Mouse (Mus musculus) midbrain, embryonic 16.5 days (tissue): ENCODE measurements around the gene Fhit. TPM values are rescaled to one million over a fixed set of nuclear protein-coding genes. Genes with fewer than 3 reads are reported as not detected.

Experiments used
- ATAC-seq: fragments of 200-750 bp; cut with Nextera tagmentation; 2 replicates; pipeline ENCODE4 v1.8.0; 2017; ENCODE audit warnings: moderate TSS enrichment
- H3K27ac ChIP-seq: fragments of 300-500 bp; sonication (generic); 2 replicates; pipeline ENCODE4 v1.5.1; 2014; ENCODE audit warnings: mild to moderate bottlenecking, low read length, mixed read lengths
- H3K27me3 ChIP-seq: fragments of 300-500 bp; sonication (generic); 2 replicates; pipeline ENCODE4 v1.6.1; 2014; ENCODE audit warnings: low read depth, low read length, mixed read lengths; ENCODE audit not compliant: control insufficient read depth, insufficient read depth
- H3K36me3 ChIP-seq: fragments of 300-500 bp; sonication (generic); 2 replicates; pipeline ENCODE4 v1.6.1; 2014; ENCODE audit warnings: mild to moderate bottlenecking, low read length, moderate library complexity, mixed read lengths; ENCODE audit not compliant: control insufficient read depth, insufficient read depth
- H3K4me1 ChIP-seq: fragments of 300-500 bp; sonication (generic); 2 replicates; pipeline ENCODE4 v1.6.1; 2014; ENCODE audit warnings: mild to moderate bottlenecking, low read length, mixed read lengths; ENCODE audit not compliant: control insufficient read depth, insufficient read depth
- H3K4me2 ChIP-seq: fragments of 300-500 bp; sonication (generic); 2 replicates; pipeline ENCODE4 v1.6.1; 2014; ENCODE audit warnings: mild to moderate bottlenecking, low read length, mixed read lengths
- H3K4me3 ChIP-seq: fragments of 300-500 bp; sonication (generic); 2 replicates; pipeline ENCODE4 v1.5.1; 2014; ENCODE audit warnings: low read depth, mild to moderate bottlenecking, low read length, moderate library complexity, mixed read lengths
- H3K9ac ChIP-seq: fragments of 300-500 bp; sonication (generic); 2 replicates; pipeline ENCODE4 v1.6.1; 2014; ENCODE audit warnings: low read depth, low read length, mixed read lengths
- H3K9me3 ChIP-seq: fragments of 300-500 bp; sonication (generic); replicated peaks from 2 replicates; pipeline ENCODE4 v1.6.1; 2014; ENCODE audit warnings: mild to moderate bottlenecking, low read length, mixed read lengths; ENCODE audit not compliant: control insufficient read depth, poor library complexity, severe bottlenecking
- WGBS: fragments of 180-500 bp; shearing (Covaris S2); extraction: QIAGEN DNeasy Blood & Tissue Kit; methylation state at CpG from one replicate; pipeline ENCODE4 v1.1.7; 2014; 5-methylcytosine and 5-hydroxymethylcytosine counted together
- polyA plus RNA-seq: library from polyadenylated mRNA; unstranded; fragments of >200 nt; fragmentation: Nextera tagmentation; extraction: Ambion mirVana; gene quantifications from 2 replicates; pipeline ENCODE4 v1.2.1, GENCODE M21; 2015

Gene Fhit
- polyA plus RNA-seq, 1 experiment from 2014 or later = 8.5 TPM

GRCm38 (mm10) chr14:9529247-9529646 lies 1632.6 kb downstream of the Fhit start:
- no peak overlapping the region for H3K4me3 ChIP-seq
- H3K9me3 ChIP-seq = no peaks in the 10 kb centered on the region
- no peaks in the 10 kb centered on the region for H3K4me1 ChIP-seq
- no peak overlapping the region for H3K27ac ChIP-seq
- H3K9ac ChIP-seq = no peak overlapping the region
- no peak overlapping the region for H3K4me2 ChIP-seq
- WGBS = 95% methylated on average over 4 of the region's 4 CpGs
- ATAC-seq = no peak
- H3K27me3 ChIP-seq = no peaks in the 10 kb centered on the region
- H3K36me3 ChIP-seq = no peaks in the 10 kb centered on the region

GRCm38 (mm10) chr14:9526136-9526535 lies 1635.7 kb downstream of the Fhit start:
- no peak for ATAC-seq
- WGBS = 85% methylated on average over 3 of the region's 3 CpGs

GRCm38 (mm10) chr14:9517651-9518050 lies 1644.2 kb downstream of the Fhit start:
- Histone ChIP-seq H3K4me2 (no peak overlapping the region), H3K4me3 (no peak overlapping the region), H3K36me3 (no peaks in the 10 kb centered on the region), H3K27ac (no peak overlapping the region), H3K9ac (no peak overlapping the region), H3K4me1 (no peaks in the 10 kb centered on the region), H3K9me3 (no peaks in the 10 kb centered on the region), H3K27me3 (no peaks in the 10 kb centered on the region)
- ATAC-seq = no peak
- WGBS = 78% methylated on average over 2 of the region's 2 CpGs

More at GRCm38 (mm10) chr14:9526136-9526535, 1635.7 kb downstream of the Fhit start:
- no peaks in the 10 kb centered on the region for H3K36me3 ChIP-seq
- H3K4me1 ChIP-seq = no peaks in the 10 kb centered on the region
- no peaks in the 10 kb centered on the region for H3K27me3 ChIP-seq
- H3K9ac ChIP-seq = no peak overlapping the region
- no peak overlapping the region for H3K27ac ChIP-seq
- no peak overlapping the region for H3K4me2 ChIP-seq
- H3K4me3 ChIP-seq = no peak overlapping the region
- H3K9me3 ChIP-seq = no peaks in the 10 kb centered on the region

- Histone ChIP-seq H3K27ac (no peak overlapping the region), H3K9me3 (no peaks in the 10 kb centered on the region), H3K9ac (no peak overlapping the region), H3K4me1 (no peaks in the 10 kb centered on the region), H3K27me3 (no peaks in the 10 kb centered on the region), H3K4me2 (no peak overlapping the region), H3K36me3 (no peaks in the 10 kb centered on the region), H3K4me3 (no peak overlapping the region)
- ATAC-seq = no peak
- WGBS = 88% methylated on average over 1 of the region's 1 CpGs
Measured at GRCm38 (mm10) chr14:9509678-9510077, 1652.2 kb downstream of the Fhit start.

Other genes starting within 250 kb of the Fhit start
- 0.97 and 1.5 TPM in 2 replicates for gene Gm3839, start 194.7 kb upstream of the Fhit start, polyA plus RNA-seq